Mouse (Mus musculus) kidney, adult 10 weeks (tissue): ENCODE results near the gene Arhgap24. TPM values are rescaled to one million over a fixed set of nuclear protein-coding genes. Genes with fewer than 3 reads are reported as not detected.

ENCODE experiments used
- polyA plus RNA-seq: library from polyadenylated mRNA; stranded (reverse); fragments of 350-450 nt; fragmentation: Illumina TruSeq; extraction: RNeasy Lipid Tissue Mini Kit (QIAGEN cat#74804); gene quantifications from one replicate; pipeline ENCODE4 v1.2.3, GENCODE M21; 2014; ENCODE audit warnings: low read depth, low replicate concordance

Arhgap24 gene
- 161 TPM for polyA plus RNA-seq

GRCm38 (mm10) chr5:102481215-102482211 is at the start of gene Arhgap24:
Gene Arhgap24, plus strand, starts transcription at chr5:102481391.

